Mouse (Mus musculus): ENCODE results near the gene Ip6k3. TPM values are rescaled to one million over a fixed set of nuclear protein-coding genes. Genes with fewer than 3 reads are reported as not detected.

Ip6k3 gene
- total RNA-seq, 1 experiment = 0.27 TPM

DNA sequence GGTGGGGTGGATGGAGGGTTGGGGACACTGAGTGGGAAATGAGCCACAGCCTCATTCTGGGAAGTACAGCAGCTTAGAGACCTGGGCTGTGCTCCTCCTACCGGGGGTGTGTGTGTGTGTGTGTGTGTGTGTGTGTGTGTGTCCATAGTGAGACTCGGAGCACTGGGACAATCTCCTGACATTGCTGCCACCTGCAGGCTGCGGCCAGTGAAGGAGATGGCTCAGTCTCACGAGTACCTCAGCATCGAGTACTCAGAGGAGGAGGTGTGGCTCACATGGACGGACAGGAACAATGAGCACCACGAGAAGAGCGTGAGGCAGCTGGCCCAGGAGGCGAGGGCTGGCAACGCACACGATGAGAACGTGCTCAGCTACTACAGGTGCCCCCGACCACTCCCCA lies 71.9 kb downstream of the Ip6k3 start:
- H3K36me3 ChIP-seq (ENCODE audit: control insufficient read depth, insufficient read depth, low read length, poor library complexity, severe bottlenecking) = peaks cover 54% of the 10 kb centered on the region
- no peak for TF ChIP-seq ZNF384 (IDR thresholded peaks at IDR 0.05; ENCODE audit: low read depth, low read length)
- no peak for TF ChIP-seq CHD2 (IDR thresholded peaks at IDR 0.05; ENCODE audit: low read depth, low read length)
- no peak for TF ChIP-seq MAFK (IDR thresholded peaks at IDR 0.05; ENCODE audit: insufficient read depth, low read depth, low read length)
- no peak for TF ChIP-seq HCFC1 (IDR thresholded peaks at IDR 0.05; ENCODE audit: borderline replicate concordance, insufficient read depth, low read length)
- no peak for TF ChIP-seq ZC3H11A (IDR thresholded peaks at IDR 0.05; ENCODE audit: borderline replicate concordance, low read depth, low read length)
- no peak overlapping the region for H3K27ac ChIP-seq (ENCODE audit: insufficient read depth, low read depth, low read length, poor library complexity, severe bottlenecking)
- H3K9me3 ChIP-seq (ENCODE audit: control insufficient read depth, insufficient read depth, low read depth, low read length) = no peaks in the 10 kb centered on the region
- in situ Hi-C loops (cut with MboI; ENCODE audit: low sequenced_read_pairs in 2 of 2, unreplicated experiment in 2 of 2) = no loop called here
- no peak for DNase-seq (ENCODE audit: low read depth, low spot score)
- no peak overlapping the region for H3K4me3 ChIP-seq (ENCODE audit: insufficient read depth in 1 of 2, low read depth in 1 of 2, low read length in 2 of 2, poor library complexity in 1 of 2, severe bottlenecking in 1 of 2)
- no peak overlapping the region for H3K9ac ChIP-seq (ENCODE audit: insufficient read depth, low read depth, low read length, poor library complexity, severe bottlenecking)
- peaks cover 0 to 7% of the 10 kb centered on the region in 2 experiments; a peak in 1 of 4 replicates for H3K4me1 ChIP-seq (ENCODE audit: control insufficient read depth in 2 of 2, insufficient read depth in 2 of 2, low read length in 2 of 2, poor library complexity in 1 of 2)

Other genes starting within 250 kb of the Ip6k3 start
- 9.4 and 13.3 TPM in 2 replicates for gene Phf1, start 234.7 kb downstream of the Ip6k3 start, total RNA-seq (2012; rRNA removed)
- gene Cuta, start 228.2 kb downstream of the Ip6k3 start, total RNA-seq (2012; rRNA removed) = 43.0 and 60.0 TPM in 2 replicates
- gene Syngap1, start 226.5 kb downstream of the Ip6k3 start, total RNA-seq (2012; rRNA removed) = 6.6 and 10.3 TPM in 2 replicates
- gene Zbtb9, start 194.6 kb downstream of the Ip6k3 start, total RNA-seq (2012; rRNA removed) = 6.7 and 8.2 TPM in 2 replicates
- gene Bak1, start 138.8 kb downstream of the Ip6k3 start, total RNA-seq (2012; rRNA removed) = 36.4 and 53.2 TPM in 2 replicates
- 44.1 and 74.5 TPM in 2 replicates for gene Itpr3, start 110.5 kb downstream of the Ip6k3 start, total RNA-seq (2012; rRNA removed)
- 175 and 199 TPM in 2 replicates for gene Uqcc2, start 33.9 kb downstream of the Ip6k3 start, total RNA-seq (2012; rRNA removed)
- 51.8 and 87.8 TPM in 2 replicates for gene Lemd2, start 36.7 kb upstream of the Ip6k3 start, total RNA-seq (2012; rRNA removed)

All from ES-E14 (cell line).